Mouse (Mus musculus) liver, embryonic 16.5 days (tissue): ENCODE measurements at regions not wholly inside any gene's neighbourhood (a gene's known extent, or its start where the extent isn't known, plus 50 kb on each side); places are given as distances from the start of the nearest gene placed in this dataset.

ENCODE experiments used
- microRNA counts: library from miRNA; unstranded; fragments of <30 nt; microRNA quantifications from one replicate; lab custom pipeline; 2016
- microRNA-seq: library from miRNA; unstranded; fragments of <30 nt; microRNA quantifications from one replicate; pipeline ENCODE4, GENCODE M21; 2016

MicroRNAs encoded in the stretch of these regions (microRNA counts, 519-probe panel; counts per million panel counts)
- microRNA mmu-miR-221 (lab: Ali Mortazavi, UCI), result 1,775 counts per million, percentile 20 among the panel's probes with 10 or more counts
- 1,269 counts per million, percentile 9 among the panel's probes with 10 or more counts for microRNA mmu-miR-222 (lab: Ali Mortazavi, UCI)

Small RNAs in the stretch of these regions (microRNA-seq; reads per million reads assigned to microRNA genes)
- gene Mir221 (463 reads per million, percentile 69 among the genes with 10 or more reads in this experiment), gene Mir222 (185 reads per million, percentile 60 among the genes with 10 or more reads in this experiment)
